Mouse (Mus musculus): ENCODE measurements at regions not wholly inside any gene's neighbourhood (a gene's known extent, or its start where the extent isn't known, plus 50 kb on each side); places are given as distances from the start of the nearest gene placed in this dataset.
A peak's percentile ranks its signal among the peaks of the same experiment; 100 is the strongest.

- Histone ChIP-seq H3K36me3 (ENCODE audit: insufficient read depth, low read length) (no peaks in the 10 kb centered on the region), H3K4me1 (ENCODE audit: insufficient read depth, low read length) (no peaks in the 10 kb centered on the region), H3K27ac (ENCODE audit: low read depth, low read length) (no peak overlapping the region), H3K9me3 (ENCODE audit: low read length) (no peaks in the 10 kb centered on the region), H3K27me3 (ENCODE audit: insufficient read depth, low read length) (no peaks in the 10 kb centered on the region), H3K4me3 (ENCODE audit: low read depth, low read length) (no peak overlapping the region), H3K9ac (replicated peaks; ENCODE audit: low read length, poor library complexity, severe bottlenecking) (no peak overlapping the region), H3K4me2 (ENCODE audit: low read depth, low read length, poor library complexity, severe bottlenecking) (no peak overlapping the region)
- peak; percentile 91 for TF ChIP-seq CTCF (IDR thresholded peaks at IDR 0.05)
- ATAC-seq (ENCODE audit: low FRiP score) (peak; percentile 74), DNase-seq (ENCODE audit: low spot score) (peak; percentile 94)
- WGBS: 24% methylated on average over 15 of the region's 15 CpGs
Observed at GRCm38 (mm10) chr16:39316752-39317594, 424.5 kb downstream of the Igsf11 start.

GRCm38 (mm10) chr16:39325627-39326026, 433.2 kb downstream of the Igsf11 start:
- Histone ChIP-seq H3K9ac (replicated peaks; ENCODE audit: low read length, poor library complexity, severe bottlenecking) (no peak overlapping the region), H3K9me3 (ENCODE audit: low read length) (no peaks in the 10 kb centered on the region), H3K4me1 (ENCODE audit: insufficient read depth, low read length) (no peaks in the 10 kb centered on the region), H3K36me3 (ENCODE audit: insufficient read depth, low read length) (no peaks in the 10 kb centered on the region), H3K27ac (ENCODE audit: low read depth, low read length) (no peak overlapping the region), H3K4me3 (ENCODE audit: low read depth, low read length) (no peak overlapping the region), H3K4me2 (ENCODE audit: low read depth, low read length, poor library complexity, severe bottlenecking) (no peak overlapping the region), H3K27me3 (ENCODE audit: insufficient read depth, low read length) (no peaks in the 10 kb centered on the region)
- WGBS: 83% methylated on average over 2 of the region's 2 CpGs
- no peak for ATAC-seq (ENCODE audit: low FRiP score)
- no peak for TF ChIP-seq CTCF (IDR thresholded peaks at IDR 0.05)
- no peak for DNase-seq (ENCODE audit: low spot score)

- no peaks in the 10 kb centered on the region for H3K27me3 ChIP-seq (ENCODE audit: insufficient read depth, low read length)
- no peak overlapping the region for H3K9ac ChIP-seq (replicated peaks; ENCODE audit: low read length, poor library complexity, severe bottlenecking)
- WGBS: 78% methylated on average over 2 of the region's 2 CpGs
- TF ChIP-seq CTCF (IDR thresholded peaks at IDR 0.05): peak; percentile 63
- no peaks in the 10 kb centered on the region for H3K36me3 ChIP-seq (ENCODE audit: insufficient read depth, low read length)
- no peaks in the 10 kb centered on the region for H3K4me1 ChIP-seq (ENCODE audit: insufficient read depth, low read length)
- H3K27ac ChIP-seq (ENCODE audit: low read depth, low read length): no peak overlapping the region
- DNase-seq (ENCODE audit: low spot score) (peak; percentile 12), ATAC-seq (ENCODE audit: low FRiP score) (no peak)
- no peak overlapping the region for H3K4me3 ChIP-seq (ENCODE audit: low read depth, low read length)
- no peak overlapping the region for H3K4me2 ChIP-seq (ENCODE audit: low read depth, low read length, poor library complexity, severe bottlenecking)
- no peaks in the 10 kb centered on the region for H3K9me3 ChIP-seq (ENCODE audit: low read length)
Observed at GRCm38 (mm10) chr16:39363657-39364056, 471.2 kb downstream of the Igsf11 start.

DNA sequence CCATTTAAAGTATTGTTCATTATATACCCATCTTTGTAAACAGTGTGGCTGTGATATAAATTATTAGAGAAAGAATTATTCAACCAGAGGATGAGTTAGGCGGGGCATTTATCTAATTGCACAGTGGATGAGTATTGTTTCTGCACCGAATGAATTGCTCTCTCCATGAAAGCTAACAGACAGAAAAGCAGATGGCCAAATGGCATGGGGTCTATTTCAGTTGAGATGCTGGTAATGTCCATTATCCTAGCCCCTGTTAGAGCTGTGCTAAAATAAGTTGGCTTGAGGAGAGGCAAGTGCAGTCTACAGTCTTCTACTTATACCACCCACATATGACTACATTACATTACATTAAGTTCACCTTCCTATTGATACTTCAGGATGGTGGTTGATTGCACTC, 475.8 kb downstream of the Igsf11 start:
- Histone ChIP-seq H3K36me3 (ENCODE audit: insufficient read depth, low read length) (no peaks in the 10 kb centered on the region), H3K4me1 (ENCODE audit: insufficient read depth, low read length) (no peaks in the 10 kb centered on the region), H3K9me3 (ENCODE audit: low read length) (no peaks in the 10 kb centered on the region), H3K4me2 (ENCODE audit: low read depth, low read length, poor library complexity, severe bottlenecking) (no peak overlapping the region), H3K27me3 (ENCODE audit: insufficient read depth, low read length) (no peaks in the 10 kb centered on the region), H3K9ac (replicated peaks; ENCODE audit: low read length, poor library complexity, severe bottlenecking) (no peak overlapping the region), H3K27ac (ENCODE audit: low read depth, low read length) (no peak overlapping the region), H3K4me3 (ENCODE audit: low read depth, low read length) (no peak overlapping the region)
- DNase-seq (ENCODE audit: low spot score): peak; percentile 31
- WGBS: 89% methylated on average over 2 of the region's 2 CpGs
- no peak for TF ChIP-seq CTCF (IDR thresholded peaks at IDR 0.05)
- ATAC-seq (ENCODE audit: low FRiP score): no peak

DNA sequence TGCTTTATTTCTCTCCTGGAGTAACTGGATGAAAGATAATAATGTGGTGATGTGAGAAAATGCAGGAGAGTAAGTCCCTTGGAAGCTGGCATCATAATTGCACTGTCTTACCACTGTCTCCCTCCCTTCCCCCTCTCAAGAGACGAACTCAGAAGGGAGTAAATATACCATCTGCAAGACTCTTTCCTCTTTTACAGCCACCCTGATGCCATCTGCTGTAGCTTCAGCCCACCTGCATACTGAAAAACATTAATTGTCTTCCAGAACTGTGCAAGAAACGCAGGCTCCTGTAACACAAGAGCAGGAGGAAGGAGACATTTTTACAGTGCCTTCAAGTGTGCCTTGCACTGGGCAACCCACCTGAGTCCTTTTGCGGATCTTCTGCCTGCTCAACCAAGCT, 482.1 kb downstream of the Igsf11 start:
- no peaks in the 10 kb centered on the region for H3K9me3 ChIP-seq (ENCODE audit: low read length)
- no peaks in the 10 kb centered on the region for H3K36me3 ChIP-seq (ENCODE audit: insufficient read depth, low read length)
- no peak overlapping the region for H3K4me3 ChIP-seq (ENCODE audit: low read depth, low read length)
- TF ChIP-seq CTCF (IDR thresholded peaks at IDR 0.05): no peak
- DNase-seq (ENCODE audit: low spot score): no peak
- 68% methylated on average over 3 of the region's 3 CpGs for WGBS
- H3K27ac ChIP-seq (ENCODE audit: low read depth, low read length): no peak overlapping the region
- no peak overlapping the region for H3K4me2 ChIP-seq (ENCODE audit: low read depth, low read length, poor library complexity, severe bottlenecking)
- H3K27me3 ChIP-seq (ENCODE audit: insufficient read depth, low read length): no peaks in the 10 kb centered on the region
- H3K9ac ChIP-seq (replicated peaks; ENCODE audit: low read length, poor library complexity, severe bottlenecking): no peak overlapping the region
- ATAC-seq (ENCODE audit: low FRiP score): no peak
- no peaks in the 10 kb centered on the region for H3K4me1 ChIP-seq (ENCODE audit: insufficient read depth, low read length)

DNA sequence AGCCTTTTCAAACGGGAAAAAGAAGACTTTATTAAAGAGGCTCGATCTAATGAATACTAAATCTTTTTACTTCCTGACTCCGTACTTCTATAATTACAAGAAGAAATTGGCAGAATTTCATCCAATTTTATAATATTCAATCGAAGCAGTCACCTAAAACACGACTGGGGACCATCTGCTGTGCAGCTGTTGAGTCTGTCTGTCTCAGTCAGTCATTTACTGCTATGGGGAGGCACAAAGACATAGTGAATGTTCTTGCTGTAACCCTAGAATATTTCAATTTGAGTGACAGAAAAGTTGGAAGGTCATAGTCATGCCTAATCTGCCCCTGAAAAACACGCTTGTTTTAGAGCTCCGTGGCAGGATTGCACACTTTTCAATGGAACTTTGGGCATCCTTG, 487.5 kb downstream of the Igsf11 start:
- no peak overlapping the region for H3K4me3 ChIP-seq (ENCODE audit: low read depth, low read length)
- DNase-seq (ENCODE audit: low spot score): no peak
- H3K9me3 ChIP-seq (ENCODE audit: low read length): no peaks in the 10 kb centered on the region
- H3K27me3 ChIP-seq (ENCODE audit: insufficient read depth, low read length): no peaks in the 10 kb centered on the region
- WGBS: 70% methylated on average over 7 of the region's 7 CpGs
- no peak for TF ChIP-seq CTCF (IDR thresholded peaks at IDR 0.05)
- H3K4me1 ChIP-seq (ENCODE audit: insufficient read depth, low read length): no peaks in the 10 kb centered on the region
- no peaks in the 10 kb centered on the region for H3K36me3 ChIP-seq (ENCODE audit: insufficient read depth, low read length)
- H3K4me2 ChIP-seq (ENCODE audit: low read depth, low read length, poor library complexity, severe bottlenecking): no peak overlapping the region
- H3K27ac ChIP-seq (ENCODE audit: low read depth, low read length): no peak overlapping the region
- no peak overlapping the region for H3K9ac ChIP-seq (replicated peaks; ENCODE audit: low read length, poor library complexity, severe bottlenecking)
- ATAC-seq (ENCODE audit: low FRiP score): no peak
